16 mouse cellular contexts compared by ENCODE assay signal in the genomic region with DNA sequence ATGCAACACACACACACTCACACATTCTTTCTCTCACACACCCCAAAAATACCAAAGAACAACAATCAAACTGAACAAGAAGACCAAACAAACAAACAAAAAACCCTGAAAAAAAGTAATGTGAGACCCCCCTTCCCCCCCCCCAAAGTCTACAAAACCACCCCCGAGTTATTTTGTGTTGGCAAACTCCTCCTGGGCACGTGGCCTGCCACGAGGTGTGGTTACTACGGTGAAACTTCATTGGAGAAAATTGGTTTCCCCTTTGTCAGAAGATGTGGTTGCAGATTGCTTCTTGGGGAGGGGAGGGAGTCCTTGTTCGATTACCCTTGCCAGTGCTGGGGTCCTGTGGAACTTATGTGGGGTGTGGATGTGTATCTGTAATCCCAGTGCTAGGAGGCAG.
"Had no signal": no experiment of that assay in that cellular context is flagged by ENCODE, and none has a peak within 500 bp of the region (broad histone marks: within the 10 kb centered on the region; RNA-seq: fewer than 3 reads in every experiment).

No protein-coding gene starts in this region.

- DNase-seq: retina, postnatal 1 day; right cerebral cortex, adult 18-20 months; right cerebral cortex, postnatal 14 days; right cerebral cortex, postnatal 25 days; right cerebral cortex, postnatal 4 days; spleen, adult 18-20 months; thymus, adult 18-20 months; thymus, adult 2 months; thymus, postnatal 14 days; thymus, postnatal 36 days; thymus, postnatal 4 days had no signal

- H3K4me3 ChIP-seq: neural tube, embryonic 12.5 days; neural tube, embryonic 13.5 days; neural tube, embryonic 15.5 days; stomach, embryonic 15.5 days had no signal

- H3K27ac ChIP-seq: neural tube, embryonic 12.5 days; neural tube, embryonic 13.5 days; neural tube, embryonic 15.5 days; stomach, embryonic 15.5 days; stomach, postnatal 0 days had no signal

- H3K4me2 ChIP-seq: neural tube, embryonic 12.5 days; neural tube, embryonic 13.5 days; neural tube, embryonic 15.5 days; stomach, embryonic 15.5 days had no signal

- H3K9ac ChIP-seq: neural tube, embryonic 12.5 days; neural tube, embryonic 13.5 days; neural tube, embryonic 15.5 days; stomach, embryonic 15.5 days had no signal

- H3K27me3 ChIP-seq: neural tube, embryonic 12.5 days; neural tube, embryonic 13.5 days; neural tube, embryonic 15.5 days; stomach, embryonic 15.5 days had no signal

- H3K9me3 ChIP-seq: neural tube, embryonic 12.5 days; neural tube, embryonic 13.5 days; neural tube, embryonic 15.5 days; stomach, embryonic 15.5 days had no signal

- H3K36me3 ChIP-seq: neural tube, embryonic 12.5 days; neural tube, embryonic 13.5 days; neural tube, embryonic 15.5 days; stomach, embryonic 15.5 days had no signal
